ENCODE assay signal across 10 mouse cellular contexts in the genomic region with DNA sequence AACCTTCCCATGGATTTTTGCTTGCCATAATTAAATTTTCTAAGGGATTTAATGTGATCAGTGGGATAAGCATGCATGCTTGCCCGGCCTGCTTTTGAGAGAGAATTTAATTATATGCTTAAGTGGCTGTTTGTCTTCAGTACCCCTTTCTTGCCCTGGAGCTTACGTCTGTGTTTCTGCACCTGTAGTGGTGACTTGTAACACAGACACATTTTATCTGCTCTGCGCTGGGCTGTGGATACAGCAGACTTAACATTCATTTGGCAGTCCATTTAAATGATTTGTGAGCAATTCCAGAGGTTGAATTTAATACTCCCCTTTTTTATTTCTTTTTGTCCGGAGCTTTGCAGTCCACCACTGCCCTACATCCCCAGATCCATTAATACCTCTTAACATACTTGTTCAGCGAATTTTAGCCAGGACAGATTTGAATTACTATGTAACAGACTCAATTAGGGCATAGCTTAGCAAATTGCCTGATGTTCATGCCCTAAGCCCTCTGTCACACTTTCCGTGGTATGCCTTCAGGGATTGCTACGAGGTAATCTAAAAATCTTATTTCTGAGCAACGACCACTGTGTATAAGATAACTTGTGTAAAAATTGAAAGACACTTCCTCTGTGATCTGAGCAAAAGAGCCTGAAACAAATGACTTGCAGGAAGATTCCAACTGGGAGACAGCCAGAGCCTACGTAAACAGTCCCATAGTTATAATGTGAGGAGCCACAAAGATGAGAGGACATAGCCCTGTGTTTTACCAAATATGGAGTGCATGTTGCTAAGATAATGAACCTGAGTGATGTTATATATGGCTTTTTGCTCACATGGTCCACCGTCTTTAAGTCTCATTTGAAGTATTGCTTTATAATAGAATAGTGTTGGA.
DNase-seq lines count a peak whose midpoint lies in the region; ATAC-seq and TF ChIP-seq lines count a peak whose summit lies in the region.
"Had no signal": no experiment of that assay in that cellular context is flagged by ENCODE, and none has a peak within 500 bp of the region (broad histone marks: within the 10 kb centered on the region; RNA-seq: fewer than 3 reads in every experiment).

No protein-coding gene starts in this region.

- WGBS in intestine, embryonic 14.5 days = 42% methylated on average over 10 of the region's 10 CpGs
- 63% methylated on average over 10 of the region's 10 CpGs for WGBS in intestine, postnatal 0 days
- WGBS in forebrain, embryonic 15.5 days = 26% methylated on average over 10 of the region's 10 CpGs
- 21% methylated on average over 10 of the region's 10 CpGs for WGBS in midbrain, embryonic 13.5 days

- peaks cover 63% of the 10 kb centered on the region for H3K36me3 ChIP-seq in intestine, embryonic 14.5 days (ENCODE audit: control insufficient read depth, insufficient read depth, low read length)
- peaks cover 45% of the 10 kb centered on the region for H3K36me3 ChIP-seq in intestine, postnatal 0 days (ENCODE audit: control insufficient read depth, insufficient read depth)
- H3K36me3 ChIP-seq in forebrain, embryonic 15.5 days = no peaks in the 10 kb centered on the region
- H3K36me3 ChIP-seq in midbrain, embryonic 13.5 days = no peaks in the 10 kb centered on the region

- DNase-seq in intestine, embryonic 14.5 days (ENCODE audit: low spot score) = no peak
- DNase-seq in MN1 (ENCODE audit: low spot score) = peak; percentile 82
- DNase-seq in frontal cortex, postnatal 36 days (ENCODE audit: low spot score in 2 of 2) = no peak
- DNase-seq in spleen, adult 18-20 months = no peak
- no peak for DNase-seq in layer of hippocampus, adult 2 months (ENCODE audit: low spot score in 2 of 2)
- DNase-seq: B cell, adult 2 months; right cerebral cortex, postnatal 4 days had no signal

- H3K9me3 ChIP-seq in intestine, embryonic 14.5 days (ENCODE audit: control insufficient read depth, low read length) = no peaks in the 10 kb centered on the region
- H3K9me3 ChIP-seq in intestine, postnatal 0 days (ENCODE audit: control insufficient read depth) = no peaks in the 10 kb centered on the region
- H3K9me3 ChIP-seq in forebrain, embryonic 15.5 days = no peaks in the 10 kb centered on the region
- no peaks in the 10 kb centered on the region for H3K9me3 ChIP-seq in midbrain, embryonic 13.5 days

- H3K9ac ChIP-seq in intestine, embryonic 14.5 days (ENCODE audit: low read length) = no peak overlapping the region
- no peak overlapping the region for H3K9ac ChIP-seq in intestine, postnatal 0 days (ENCODE audit: low read depth, low read length)
- H3K9ac ChIP-seq in forebrain, embryonic 15.5 days (replicated peaks) = no peak overlapping the region
- H3K9ac ChIP-seq in midbrain, embryonic 13.5 days (replicated peaks) = no peak overlapping the region

- no peak overlapping the region for H3K4me2 ChIP-seq in intestine, embryonic 14.5 days (ENCODE audit: low read length)
- no peak overlapping the region for H3K4me2 ChIP-seq in intestine, postnatal 0 days (replicated peaks; ENCODE audit: low read depth)
- no peak overlapping the region for H3K4me2 ChIP-seq in forebrain, embryonic 15.5 days (replicated peaks)
- no peak overlapping the region; the same call in 1 of the 2 replicates for H3K4me2 ChIP-seq in midbrain, embryonic 13.5 days (replicated peaks)

- no peak overlapping the region for H3K4me3 ChIP-seq in intestine, embryonic 14.5 days (ENCODE audit: low read depth, low read length)
- no peak overlapping the region for H3K4me3 ChIP-seq in intestine, postnatal 0 days (ENCODE audit: low read depth, low read length)
- H3K4me3 ChIP-seq in forebrain, embryonic 15.5 days = no peak overlapping the region
- H3K4me3 ChIP-seq in midbrain, embryonic 13.5 days (replicated peaks) = no peak overlapping the region
- no peak overlapping the region for H3K4me3 ChIP-seq in layer of hippocampus, adult 2 months

- H3K27ac ChIP-seq in intestine, embryonic 14.5 days (ENCODE audit: low read depth) = peak overlapping the region; percentile 74
- H3K27ac ChIP-seq in intestine, postnatal 0 days (ENCODE audit: low read depth, low read length) = no peak overlapping the region
- H3K27ac ChIP-seq in forebrain, embryonic 15.5 days (replicated peaks) = peak overlapping the region; percentile 78
- H3K27ac ChIP-seq in midbrain, embryonic 13.5 days = peak overlapping the region; percentile 70
- no peak overlapping the region for H3K27ac ChIP-seq in layer of hippocampus, adult 2 months

- H3K27me3 ChIP-seq in intestine, embryonic 14.5 days (replicated peaks; ENCODE audit: control insufficient read depth, insufficient read depth, low read length) = no peaks in the 10 kb centered on the region
- no peaks in the 10 kb centered on the region for H3K27me3 ChIP-seq in intestine, postnatal 0 days (replicated peaks; ENCODE audit: control insufficient read depth, insufficient read depth, low read length)
- no peaks in the 10 kb centered on the region for H3K27me3 ChIP-seq in forebrain, embryonic 15.5 days
- no peaks in the 10 kb centered on the region for H3K27me3 ChIP-seq in midbrain, embryonic 13.5 days

- no peak for TF ChIP-seq CTCF in intestine, postnatal 0 days (IDR thresholded peaks at IDR 0.05; ENCODE audit: low read depth)
- TF ChIP-seq CTCF in layer of hippocampus, adult 2 months (conservative IDR thresholded peaks at IDR 0.05) = no peak

- H3K4me1 ChIP-seq in intestine, embryonic 14.5 days (replicated peaks; ENCODE audit: control insufficient read depth, insufficient read depth, low read length) = peaks cover 20% of the 10 kb centered on the region
- H3K4me1 ChIP-seq in intestine, postnatal 0 days (replicated peaks; ENCODE audit: control insufficient read depth, insufficient read depth, low read length) = no peaks in the 10 kb centered on the region
- H3K4me1 ChIP-seq in forebrain, embryonic 15.5 days = peaks cover 33% of the 10 kb centered on the region
- H3K4me1 ChIP-seq in midbrain, embryonic 13.5 days (replicated peaks) = peaks cover 38% of the 10 kb centered on the region

- ATAC-seq in intestine, embryonic 14.5 days (replicated peaks; ENCODE audit: low FRiP score, low TSS enrichment, low read depth) = peak; percentile 66
- ATAC-seq in intestine, postnatal 0 days = no peak
- peak; percentile 27; the same call in 1 of the 2 replicates for ATAC-seq in forebrain, embryonic 15.5 days (replicated peaks)
- peak; percentile 45 for ATAC-seq in midbrain, embryonic 13.5 days

Comparison
In these comparisons a context has a peak if more than half of its experiments do, and no peak if none do; other contexts are left out.
1. H3K27ac ChIP-seq: peak in intestine, embryonic 14.5 days (single experiment), forebrain, embryonic 15.5 days (single experiment) and midbrain, embryonic 13.5 days (single experiment); none in intestine, postnatal 0 days (single experiment) and layer of hippocampus, adult 2 months (single experiment).